Mouse (Mus musculus): ENCODE results near the gene Rab5c.

- TF ChIP-seq NRF1 (IDR thresholded peaks at IDR 0.05; ENCODE audit: low read depth, low read length) = no peak
- TF ChIP-seq CTCF (conservative IDR thresholded peaks at IDR 0.05 in 1 of 2, IDR thresholded peaks at IDR 0.05 in 1 of 2; ENCODE audit: low read depth in 2 of 2, low read length in 2 of 2) = no peak
- TF ChIP-seq ZNF384 (IDR thresholded peaks at IDR 0.05; ENCODE audit: low read depth, low read length) = no peak
- TF ChIP-seq USF1 (IDR thresholded peaks at IDR 0.05; ENCODE audit: low read depth, low read length) = no peak
Observed at GRCm38 (mm10) chr11:100736746-100737080, 1.3 kb downstream of the Rab5c start.
